Mouse (Mus musculus): ENCODE results near the gene Gpr153. TPM values are rescaled to one million over a fixed set of nuclear protein-coding genes. Genes with fewer than 3 reads are reported as not detected.

Gpr153 gene
- polyA plus RNA-seq, 1 experiment from 2014 or later = 11.1 TPM

GRCm38 (mm10) chr4:152263512-152264176 lies 10.4 kb upstream of the Gpr153 start:
- no peaks in the 10 kb centered on the region for H3K9me3 ChIP-seq (ENCODE audit: low read length)
- WGBS = 38% methylated on average over 10 of the region's 10 CpGs
- peak; percentile 72 for ATAC-seq
- H3K36me3 ChIP-seq (ENCODE audit: insufficient read depth, low read length) = no peaks in the 10 kb centered on the region
- DNase-seq (ENCODE audit: low spot score) = peak; percentile 80
- TF ChIP-seq EP300 (IDR thresholded peaks at IDR 0.05) (no peak), CTCF (IDR thresholded peaks at IDR 0.05) (no peak)
- H3K27ac ChIP-seq (ENCODE audit: low read length) = peak overlapping the region; percentile 33; the same call in 1 of the 2 replicates
- no peak overlapping the region for H3K9ac ChIP-seq (replicated peaks; ENCODE audit: low read depth)
- no peaks in the 10 kb centered on the region for H3K27me3 ChIP-seq (replicated peaks; ENCODE audit: insufficient read depth, low read length)
- no peak overlapping the region for H3K4me3 ChIP-seq (ENCODE audit: low read depth, low read length)
- peaks cover 4% of the 10 kb centered on the region; the same call in 1 of the 2 replicates for H3K4me1 ChIP-seq (ENCODE audit: insufficient read depth, low read depth, low read length)
- no peak overlapping the region for H3K4me2 ChIP-seq (replicated peaks; ENCODE audit: low read depth, low read length)

- H3K9ac ChIP-seq (replicated peaks; ENCODE audit: low read depth) = no peak overlapping the region
- 39% methylated on average over 4 of the region's 4 CpGs for WGBS
- no peak for TF ChIP-seq CTCF (IDR thresholded peaks at IDR 0.05)
- TF ChIP-seq EP300 (IDR thresholded peaks at IDR 0.05) = no peak
- no peaks in the 10 kb centered on the region for H3K9me3 ChIP-seq (ENCODE audit: low read length)
- no peak overlapping the region for H3K4me3 ChIP-seq (ENCODE audit: low read depth, low read length)
- no peaks in the 10 kb centered on the region for H3K27me3 ChIP-seq (replicated peaks; ENCODE audit: insufficient read depth, low read length)
- H3K36me3 ChIP-seq (ENCODE audit: insufficient read depth, low read length) = no peaks in the 10 kb centered on the region
- peaks cover 4% of the 10 kb centered on the region; the same call in 1 of the 2 replicates for H3K4me1 ChIP-seq (ENCODE audit: insufficient read depth, low read depth, low read length)
- peak overlapping the region; percentile 33; the same call in 1 of the 2 replicates for H3K27ac ChIP-seq (ENCODE audit: low read length)
- H3K4me2 ChIP-seq (replicated peaks; ENCODE audit: low read depth, low read length) = no peak overlapping the region
- 0 out of 2 replicates have a peak, but pooled peaks have one; percentile 7 for ATAC-seq
- DNase-seq (ENCODE audit: low spot score) = no peak
Observed at GRCm38 (mm10) chr4:152264177-152264530, 9.9 kb upstream of the Gpr153 start.

- 94% methylated on average over 9 of the region's 9 CpGs for WGBS
- no peak overlapping the region for H3K9ac ChIP-seq (replicated peaks; ENCODE audit: low read depth)
- H3K27ac ChIP-seq (ENCODE audit: low read length) = no peak overlapping the region
- H3K4me3 ChIP-seq (ENCODE audit: low read depth, low read length) = no peak overlapping the region
- no peaks in the 10 kb centered on the region for H3K36me3 ChIP-seq (ENCODE audit: insufficient read depth, low read length)
- TF ChIP-seq EP300 (IDR thresholded peaks at IDR 0.05) (no peak), CTCF (IDR thresholded peaks at IDR 0.05) (peak; percentile 54)
- ATAC-seq (no peak), DNase-seq (ENCODE audit: low spot score) (no peak)
- no peaks in the 10 kb centered on the region for H3K9me3 ChIP-seq (ENCODE audit: low read length)
- H3K27me3 ChIP-seq (replicated peaks; ENCODE audit: insufficient read depth, low read length) = no peaks in the 10 kb centered on the region
- peaks cover 4% of the 10 kb centered on the region; the same call in 1 of the 2 replicates for H3K4me1 ChIP-seq (ENCODE audit: insufficient read depth, low read depth, low read length)
- no peak overlapping the region for H3K4me2 ChIP-seq (replicated peaks; ENCODE audit: low read depth, low read length)
Observed at GRCm38 (mm10) chr4:152264867-152265568, 9.0 kb upstream of the Gpr153 start.

GRCm38 (mm10) chr4:152265791-152266190 lies 8.2 kb upstream of the Gpr153 start:
- Histone ChIP-seq H3K4me1 (ENCODE audit: insufficient read depth, low read depth, low read length) (peaks cover 4% of the 10 kb centered on the region; the same call in 1 of the 2 replicates), H3K4me3 (ENCODE audit: low read depth, low read length) (no peak overlapping the region)
- WGBS = 72% methylated on average over 5 of the region's 5 CpGs

GRCm38 (mm10) chr4:152266236-152266895 lies 7.7 kb upstream of the Gpr153 start:
- DNase-seq (ENCODE audit: low spot score) (no peak), ATAC-seq (no peak)
- Histone ChIP-seq H3K27ac (ENCODE audit: low read length) (no peak overlapping the region), H3K9ac (replicated peaks; ENCODE audit: low read depth) (no peak overlapping the region), H3K27me3 (replicated peaks; ENCODE audit: insufficient read depth, low read length) (no peaks in the 10 kb centered on the region), H3K4me2 (replicated peaks; ENCODE audit: low read depth, low read length) (no peak overlapping the region), H3K9me3 (ENCODE audit: low read length) (no peaks in the 10 kb centered on the region), H3K4me1 (ENCODE audit: insufficient read depth, low read depth, low read length) (peaks cover 4% of the 10 kb centered on the region; the same call in 1 of the 2 replicates), H3K4me3 (ENCODE audit: low read depth, low read length) (no peak overlapping the region), H3K36me3 (ENCODE audit: insufficient read depth, low read length) (no peaks in the 10 kb centered on the region)
- TF ChIP-seq EP300 (IDR thresholded peaks at IDR 0.05) (no peak), CTCF (IDR thresholded peaks at IDR 0.05) (no peak)
- WGBS = 40% methylated on average over 10 of the region's 10 CpGs

More at GRCm38 (mm10) chr4:152265791-152266190, 8.2 kb upstream of the Gpr153 start:
- Histone ChIP-seq H3K9me3 (ENCODE audit: low read length) (no peaks in the 10 kb centered on the region), H3K9ac (replicated peaks; ENCODE audit: low read depth) (no peak overlapping the region), H3K4me2 (replicated peaks; ENCODE audit: low read depth, low read length) (no peak overlapping the region), H3K36me3 (ENCODE audit: insufficient read depth, low read length) (no peaks in the 10 kb centered on the region), H3K27me3 (replicated peaks; ENCODE audit: insufficient read depth, low read length) (no peaks in the 10 kb centered on the region), H3K27ac (ENCODE audit: low read length) (no peak overlapping the region)
- no peak for DNase-seq (ENCODE audit: low spot score)
- ATAC-seq = no peak
- no peak for TF ChIP-seq EP300 (IDR thresholded peaks at IDR 0.05)
- no peak for TF ChIP-seq CTCF (IDR thresholded peaks at IDR 0.05)

- no peaks in the 10 kb centered on the region for H3K27me3 ChIP-seq (replicated peaks; ENCODE audit: insufficient read depth, low read length)
- ATAC-seq (peak; percentile 16), DNase-seq (ENCODE audit: low spot score) (peak; percentile 38)
- H3K4me1 ChIP-seq (ENCODE audit: insufficient read depth, low read depth, low read length) = peaks cover 4% of the 10 kb centered on the region; the same call in 1 of the 2 replicates
- no peaks in the 10 kb centered on the region for H3K36me3 ChIP-seq (ENCODE audit: insufficient read depth, low read length)
- no peak overlapping the region for H3K9ac ChIP-seq (replicated peaks; ENCODE audit: low read depth)
- H3K27ac ChIP-seq (ENCODE audit: low read length) = no peak overlapping the region
- TF ChIP-seq EP300 (IDR thresholded peaks at IDR 0.05) (no peak), CTCF (IDR thresholded peaks at IDR 0.05) (no peak)
- H3K4me3 ChIP-seq (ENCODE audit: low read depth, low read length) = no peak overlapping the region
- H3K4me2 ChIP-seq (replicated peaks; ENCODE audit: low read depth, low read length) = no peak overlapping the region
- no peaks in the 10 kb centered on the region for H3K9me3 ChIP-seq (ENCODE audit: low read length)
- 44% methylated on average over 13 of the region's 13 CpGs for WGBS
Observed at GRCm38 (mm10) chr4:152267748-152268369, 6.2 kb upstream of the Gpr153 start.

Measured in lung, postnatal 0 days (tissue).